ENCODE assay signal across 21 mouse cellular contexts in the genomic region with DNA sequence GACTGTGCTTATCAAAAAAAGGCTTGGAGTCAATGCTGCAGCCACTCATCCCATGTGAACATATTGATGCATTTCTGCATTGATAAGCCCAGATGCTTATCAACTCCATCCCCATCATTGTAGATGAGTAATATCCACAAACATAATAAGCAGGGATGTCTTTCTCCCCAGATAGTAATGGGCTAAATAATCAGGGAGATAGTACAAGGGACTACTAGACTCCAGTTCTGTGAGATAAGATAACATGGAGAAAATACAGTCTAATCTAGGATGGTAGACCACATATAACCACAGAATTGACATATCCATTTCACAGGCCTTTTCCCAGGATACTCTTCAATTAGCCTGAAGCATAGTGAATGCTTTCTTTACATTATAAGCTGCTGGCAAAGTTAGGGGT.
"Had no signal": no experiment of that assay in that cellular context is flagged by ENCODE, and none has a peak within 500 bp of the region (broad histone marks: within the 10 kb centered on the region; RNA-seq: fewer than 3 reads in every experiment).

No protein-coding gene starts in this region.

- DNase-seq: gastrocnemius, adult 2 months; gastrocnemius, postnatal 10 days; gastrocnemius, postnatal 25 days; heart, postnatal 10 days; heart, postnatal 4 days; kidney, adult 11 months; kidney, postnatal 14 days; layer of hippocampus, adult 9-11 months; layer of hippocampus, postnatal 36 days; left cerebral cortex, postnatal 4 days had no signal

- H3K9ac ChIP-seq: heart, embryonic 12.5 days; hindbrain, embryonic 12.5 days; hindbrain, embryonic 14.5 days; kidney, embryonic 15.5 days; limb, embryonic 13.5 days; limb, embryonic 15.5 days; liver, embryonic 15.5 days had no signal

- H3K4me1 ChIP-seq: heart, embryonic 10.5 days; heart, embryonic 12.5 days; hindbrain, embryonic 10.5 days; hindbrain, embryonic 12.5 days; kidney, embryonic 15.5 days; limb, embryonic 15.5 days had no signal

- H3K36me3 ChIP-seq: heart, embryonic 10.5 days; heart, embryonic 12.5 days; hindbrain, embryonic 10.5 days; hindbrain, embryonic 12.5 days; kidney, embryonic 15.5 days; limb, embryonic 13.5 days; limb, embryonic 15.5 days; liver, embryonic 15.5 days had no signal

- H3K27me3 ChIP-seq: heart, embryonic 12.5 days; hindbrain, embryonic 12.5 days; kidney, embryonic 15.5 days; limb, embryonic 13.5 days; limb, embryonic 15.5 days; liver, embryonic 15.5 days had no signal

- H3K4me3 ChIP-seq: gastrocnemius, adult 2 months; heart, embryonic 10.5 days; heart, embryonic 12.5 days; hindbrain, embryonic 10.5 days; hindbrain, embryonic 12.5 days; kidney, embryonic 15.5 days; limb, embryonic 13.5 days; limb, embryonic 15.5 days; liver, embryonic 15.5 days had no signal

- ATAC-seq: hindbrain, postnatal 0 days had no signal

- H3K9me3 ChIP-seq: heart, embryonic 10.5 days; heart, embryonic 12.5 days; hindbrain, embryonic 10.5 days; hindbrain, embryonic 12.5 days; kidney, embryonic 15.5 days; limb, embryonic 13.5 days; limb, embryonic 15.5 days; liver, embryonic 15.5 days had no signal

- H3K4me2 ChIP-seq: heart, embryonic 12.5 days; hindbrain, embryonic 12.5 days; hindbrain, embryonic 14.5 days; kidney, embryonic 15.5 days; limb, embryonic 13.5 days; limb, embryonic 15.5 days; liver, embryonic 15.5 days had no signal

- H3K27ac ChIP-seq: gastrocnemius, adult 2 months; heart, embryonic 10.5 days; hindbrain, embryonic 10.5 days; hindbrain, embryonic 12.5 days; hindbrain, embryonic 14.5 days; hindbrain, postnatal 0 days; kidney, embryonic 15.5 days; kidney, postnatal 0 days; limb, embryonic 13.5 days; limb, embryonic 15.5 days; liver, embryonic 15.5 days had no signal
